Mouse (Mus musculus) gastrocnemius, adult 18-20 months (tissue): ENCODE measurements at regions not wholly inside any gene's neighbourhood (a gene's known extent, or its start where the extent isn't known, plus 50 kb on each side); places are given as distances from the start of the nearest gene placed in this dataset.

Source experiments
- DNase-seq: peaks from one replicate; pipeline ENCODE4 v3.0.0; 2021; ENCODE audit warnings: low spot score

- DNase-seq = no peak
These were observed 51.5 kb upstream of the Ryk start for GRCm38 (mm10) chr9:102782926-102783850.

GRCm38 (mm10) chr9:102784329-102785026, 50.2 kb upstream of the Ryk start:
- peak; percentile 91 for DNase-seq
